23 mouse cellular contexts compared by ENCODE assay signal in the genomic region with DNA sequence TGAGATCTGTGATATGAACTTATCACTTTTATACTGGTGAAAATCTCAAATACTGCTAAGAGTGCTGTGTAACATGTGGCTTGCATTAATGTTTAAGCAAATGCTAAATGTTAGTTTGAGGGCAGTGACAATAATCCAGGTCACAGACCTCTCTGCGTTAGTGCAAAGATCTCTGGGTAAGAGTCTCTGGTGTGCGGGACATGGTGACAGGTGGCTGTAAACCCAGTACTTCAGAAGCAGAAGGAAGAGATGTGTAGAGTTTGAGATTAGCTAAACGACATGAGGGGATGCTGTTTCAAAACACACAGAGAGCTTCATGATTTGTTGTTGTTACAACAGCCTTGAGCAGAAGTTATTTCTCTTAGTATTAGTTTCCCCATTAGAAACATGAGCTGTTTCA.
"Had no signal": no experiment of that assay in that cellular context is flagged by ENCODE, and none has a peak within 500 bp of the region (broad histone marks: within the 10 kb centered on the region; RNA-seq: fewer than 3 reads in every experiment).

No protein-coding gene starts in this region.

- H3K9me3 ChIP-seq: heart, embryonic 13.5 days; heart, embryonic 15.5 days; hindbrain, embryonic 13.5 days; hindbrain, embryonic 15.5 days; kidney, embryonic 15.5 days; limb, embryonic 12.5 days; liver, embryonic 13.5 days; liver, embryonic 15.5 days had no signal

- DNase-seq: gastrocnemius, postnatal 14 days; gastrocnemius, postnatal 36 days; heart, adult 11 months; heart, adult 2 months; heart, postnatal 14 days; heart, postnatal 36 days; kidney, adult 11 months; kidney, adult 2 months; kidney, adult 9 months; kidney, postnatal 14 days; kidney, postnatal 36 days; liver; liver, embryonic 13.5 days had no signal

- H3K36me3 ChIP-seq: heart, embryonic 13.5 days; heart, embryonic 15.5 days; hindbrain, embryonic 13.5 days; hindbrain, embryonic 15.5 days; kidney, embryonic 15.5 days; limb, embryonic 12.5 days; liver, embryonic 13.5 days; liver, embryonic 15.5 days had no signal

- H3K27ac ChIP-seq: heart, adult 2 months; heart, embryonic 13.5 days; heart, embryonic 15.5 days; hindbrain, embryonic 13.5 days; hindbrain, embryonic 15.5 days; hindbrain, postnatal 0 days; kidney, embryonic 15.5 days; kidney, postnatal 0 days; left cerebral cortex, adult 2 months; limb, embryonic 12.5 days; liver, embryonic 13.5 days; liver, embryonic 15.5 days had no signal

- H3K4me1 ChIP-seq: heart, embryonic 15.5 days; hindbrain, embryonic 13.5 days; hindbrain, embryonic 15.5 days; kidney, embryonic 15.5 days; liver, embryonic 13.5 days; liver, embryonic 15.5 days had no signal

- H3K4me3 ChIP-seq: heart, adult 2 months; heart, embryonic 13.5 days; heart, embryonic 15.5 days; hindbrain, embryonic 13.5 days; hindbrain, embryonic 15.5 days; kidney, embryonic 15.5 days; left cerebral cortex, adult 2 months; limb, embryonic 12.5 days; liver, embryonic 13.5 days; liver, embryonic 15.5 days had no signal

- H3K27me3 ChIP-seq: heart, embryonic 13.5 days; heart, embryonic 15.5 days; hindbrain, embryonic 13.5 days; hindbrain, embryonic 15.5 days; kidney, embryonic 15.5 days; limb, embryonic 12.5 days; liver, embryonic 13.5 days; liver, embryonic 15.5 days had no signal
